Mouse (Mus musculus) cerebellum, postnatal 4 days (tissue): ENCODE data around the gene Adamtsl3.

Experiments used
- DNase-seq, 2 experiments: peaks; one replicate each; pipeline ENCODE4 v3.0.0; 2022; ENCODE audit warnings: low spot score in 2 of 2, mixed read lengths in 1 of 2

Adamtsl3 gene

GRCm38 (mm10) chr7:82422561-82422960 is 87.1 kb downstream of the Adamtsl3 start:
- DNase-seq, result no peak

GRCm38 (mm10) chr7:82423602-82424001 is 88.1 kb downstream of the Adamtsl3 start:
- no peak for DNase-seq

- no peak for DNase-seq
These were observed 88.8 kb downstream of the Adamtsl3 start for GRCm38 (mm10) chr7:82424281-82424680.

- no peak for DNase-seq
These were observed 89.9 kb downstream of the Adamtsl3 start for GRCm38 (mm10) chr7:82425374-82425773.

- DNase-seq, result no peak
These were observed 94.0 kb downstream of the Adamtsl3 start for GRCm38 (mm10) chr7:82429447-82429846.

- DNase-seq, result no peak
These were observed 96.1 kb downstream of the Adamtsl3 start for GRCm38 (mm10) chr7:82431572-82431971.

- no peak for DNase-seq
These were observed 97.7 kb downstream of the Adamtsl3 start for GRCm38 (mm10) chr7:82433226-82433625.

GRCm38 (mm10) chr7:82458376-82458775 is 122.9 kb downstream of the Adamtsl3 start:
- DNase-seq, result no peak

- DNase-seq, result no peak
These were observed 127.5 kb downstream of the Adamtsl3 start for GRCm38 (mm10) chr7:82462921-82463523.

GRCm38 (mm10) chr7:82464364-82464763 is 128.9 kb downstream of the Adamtsl3 start:
- no peak for DNase-seq

GRCm38 (mm10) chr7:82465437-82465836 is 129.9 kb downstream of the Adamtsl3 start:
- DNase-seq, result no peak

GRCm38 (mm10) chr7:82476441-82477221 is 141.1 kb downstream of the Adamtsl3 start:
- DNase-seq, result no peak

- DNase-seq, result no peak
These were observed 143.0 kb downstream of the Adamtsl3 start for GRCm38 (mm10) chr7:82478461-82478860.

GRCm38 (mm10) chr7:82478861-82479755 is 143.6 kb downstream of the Adamtsl3 start:
- DNase-seq, result no peak

GRCm38 (mm10) chr7:82483426-82483825 is 147.9 kb downstream of the Adamtsl3 start:
- no peak for DNase-seq

GRCm38 (mm10) chr7:82484834-82485233 is 149.3 kb downstream of the Adamtsl3 start:
- no peak for DNase-seq

GRCm38 (mm10) chr7:82485344-82485954 is 150.0 kb downstream of the Adamtsl3 start:
- no peak for DNase-seq

- no peak for DNase-seq
These were observed 155.5 kb downstream of the Adamtsl3 start for GRCm38 (mm10) chr7:82491018-82491417.

GRCm38 (mm10) chr7:82492881-82493280 is 157.4 kb downstream of the Adamtsl3 start:
- no peak for DNase-seq

- no peak for DNase-seq
These were observed 158.7 kb downstream of the Adamtsl3 start for GRCm38 (mm10) chr7:82494220-82494619.

GRCm38 (mm10) chr7:82497064-82497463 is 161.6 kb downstream of the Adamtsl3 start:
- DNase-seq, result no peak

- DNase-seq, result no peak
These were observed 165.8 kb downstream of the Adamtsl3 start for GRCm38 (mm10) chr7:82501306-82501705.
